Mouse (Mus musculus): ENCODE data around the gene G6pdx. TPM values are rescaled to one million over a fixed set of nuclear protein-coding genes. Genes with fewer than 3 reads are reported as not detected.
A peak's percentile ranks its signal among the peaks of the same experiment; 100 is the strongest.

G6pdx gene
- polyA plus RNA-seq, 1 experiment from 2014 or later, result 43.4 TPM

GRCm38 (mm10) chrX:74400136-74400535 lies 28.9 kb downstream of the G6pdx start:
- Histone ChIP-seq H3K4me3 (replicated peaks) (no peak overlapping the region), H3K4me1 (no peaks in the 10 kb centered on the region), H3K4me2 (no peak overlapping the region), H3K27me3 (replicated peaks) (no peaks in the 10 kb centered on the region), H3K36me3 (no peaks in the 10 kb centered on the region), H3K9ac (replicated peaks) (no peak overlapping the region), H3K27ac (replicated peaks) (no peak overlapping the region), H3K9me3 (replicated peaks) (no peaks in the 10 kb centered on the region)
- ATAC-seq (ENCODE audit: low FRiP score), result no peak
- 87% methylated on average over 3 of the region's 3 CpGs for WGBS

- H3K27me3 ChIP-seq (replicated peaks), result no peaks in the 10 kb centered on the region
- ATAC-seq (ENCODE audit: low FRiP score), result peak; percentile 100
Measured at GRCm38 (mm10) chrX:74392535-74393443, 36.2 kb downstream of the G6pdx start, which contains the start of the genes Fam3a and Ikbkg. Fam3a (minus strand) TSS chrX:74393272. Ikbkg (plus strand) TSS chrX:74393290.

GRCm38 (mm10) chrX:74388153-74388552 lies 40.8 kb downstream of the G6pdx start:
- Histone ChIP-seq H3K9ac (replicated peaks) (no peak overlapping the region), H3K4me1 (peaks cover 2% of the 10 kb centered on the region; the same call in 1 of the 2 replicates), H3K27ac (replicated peaks) (no peak overlapping the region), H3K4me3 (replicated peaks) (no peak overlapping the region), H3K9me3 (replicated peaks) (no peaks in the 10 kb centered on the region), H3K36me3 (peaks cover 6% of the 10 kb centered on the region; the same call in 1 of the 2 replicates), H3K27me3 (replicated peaks) (no peaks in the 10 kb centered on the region), H3K4me2 (no peak overlapping the region)
- ATAC-seq (ENCODE audit: low FRiP score), result no peak

More at GRCm38 (mm10) chrX:74392535-74393443, 36.2 kb downstream of the G6pdx start, which contains the start of the genes Fam3a and Ikbkg:
- 20% methylated on average over 29 of the region's 30 CpGs for WGBS
- H3K9ac ChIP-seq (replicated peaks), result peak within 1 kb of the TSS; percentile 67
- H3K27ac ChIP-seq (replicated peaks), result peak within 1 kb of the TSS; percentile 84
- H3K4me1 ChIP-seq, result peaks cover 8% of the 10 kb centered on the region; the same call in 1 of the 2 replicates
- no peaks in the 10 kb centered on the region for H3K36me3 ChIP-seq
- H3K4me3 ChIP-seq (replicated peaks), result peak within 1 kb of the TSS; percentile 55
- peak within 1 kb of the TSS; percentile 60 for H3K4me2 ChIP-seq
- H3K9me3 ChIP-seq (replicated peaks), result no peaks in the 10 kb centered on the region

- WGBS, result 87% methylated on average over 2 of the region's 2 CpGs
- H3K4me1 ChIP-seq, result no peaks in the 10 kb centered on the region
- no peak overlapping the region for H3K27ac ChIP-seq (replicated peaks)
- H3K9ac ChIP-seq (replicated peaks), result no peak overlapping the region
- peaks cover 6% of the 10 kb centered on the region; the same call in 1 of the 2 replicates for H3K36me3 ChIP-seq
- no peak for ATAC-seq (ENCODE audit: low FRiP score)
- no peaks in the 10 kb centered on the region for H3K27me3 ChIP-seq (replicated peaks)
- H3K4me3 ChIP-seq (replicated peaks), result no peak overlapping the region
- no peaks in the 10 kb centered on the region for H3K9me3 ChIP-seq (replicated peaks)
- no peak overlapping the region for H3K4me2 ChIP-seq
Measured at GRCm38 (mm10) chrX:74384451-74384850, 44.5 kb downstream of the G6pdx start.

- ATAC-seq (ENCODE audit: low FRiP score), result peak; percentile 91
- H3K9ac ChIP-seq (replicated peaks), result peak within 1 kb of the TSS; percentile 45
- H3K4me2 ChIP-seq, result peak within 1 kb of the TSS; percentile 62
- no peaks in the 10 kb centered on the region for H3K36me3 ChIP-seq
- peaks cover 9% of the 10 kb centered on the region for H3K4me1 ChIP-seq
- H3K9me3 ChIP-seq (replicated peaks), result no peaks in the 10 kb centered on the region
- 31% methylated on average over 32 of the region's 32 CpGs for WGBS
- H3K27ac ChIP-seq (replicated peaks), result 0 out of 2 replicates have a peak within 1 kb of the TSS, but pooled peaks have one; percentile 23
- H3K27me3 ChIP-seq (replicated peaks), result no peaks in the 10 kb centered on the region
- peak within 1 kb of the TSS; percentile 48 for H3K4me3 ChIP-seq (replicated peaks)
Measured at GRCm38 (mm10) chrX:74372888-74373549, 56.0 kb downstream of the G6pdx start, which contains the start of the genes Ubl4a and Slc10a3. Ubl4a (minus strand) TSS chrX:74373218. Slc10a3 (minus strand) TSS chrX:74373349.

GRCm38 (mm10) chrX:74368209-74368909 lies 60.6 kb downstream of the G6pdx start:
- H3K9me3 ChIP-seq (replicated peaks), result no peaks in the 10 kb centered on the region
- H3K9ac ChIP-seq (replicated peaks), result peak overlapping the region; percentile 80
- H3K4me1 ChIP-seq, result peaks cover 19% of the 10 kb centered on the region
- peak overlapping the region; percentile 63 for H3K4me2 ChIP-seq
- ATAC-seq (ENCODE audit: low FRiP score), result peak; percentile 86
- no peaks in the 10 kb centered on the region for H3K36me3 ChIP-seq
- H3K27me3 ChIP-seq (replicated peaks), result no peaks in the 10 kb centered on the region
- 20% methylated on average over 38 of the region's 49 CpGs for WGBS
- peak overlapping the region; percentile 79 for H3K27ac ChIP-seq (replicated peaks)
- peak overlapping the region; percentile 56 for H3K4me3 ChIP-seq (replicated peaks)

GRCm38 (mm10) chrX:74367512-74367911 lies 61.5 kb downstream of the G6pdx start:
- Histone ChIP-seq H3K36me3 (no peaks in the 10 kb centered on the region), H3K4me3 (replicated peaks) (peak overlapping the region; percentile 56), H3K9me3 (replicated peaks) (no peaks in the 10 kb centered on the region), H3K4me2 (peak overlapping the region; percentile 63), H3K27ac (replicated peaks) (peak overlapping the region; percentile 79; the same call in 1 of the 2 replicates), H3K4me1 (peaks cover 18% of the 10 kb centered on the region), H3K27me3 (replicated peaks) (no peaks in the 10 kb centered on the region), H3K9ac (replicated peaks) (peak overlapping the region; percentile 80)
- no peak for ATAC-seq (ENCODE audit: low FRiP score)
- 71% methylated on average over 10 of the region's 10 CpGs for WGBS

Other genes starting within 250 kb of the G6pdx start
- 67.3 and 100 TPM in 2 replicates for gene Flna, start 179.4 kb downstream of the G6pdx start, polyA plus RNA-seq (2015; fragmentation: Nextera tagmentation; extraction: Ambion mirVana)
- 13.2 and 17.9 TPM in 2 replicates for gene Emd, start 174.5 kb downstream of the G6pdx start, polyA plus RNA-seq (2015; fragmentation: Nextera tagmentation; extraction: Ambion mirVana)
- gene Rpl10, start 158.4 kb downstream of the G6pdx start, polyA plus RNA-seq (2015; fragmentation: Nextera tagmentation; extraction: Ambion mirVana), result 436 and 510 TPM in 2 replicates
- gene Taz, start 147.3 kb downstream of the G6pdx start, polyA plus RNA-seq (2015; fragmentation: Nextera tagmentation; extraction: Ambion mirVana), result 84.0 and 87.7 TPM in 2 replicates
- gene Dnase1l1, start 146.9 kb downstream of the G6pdx start, polyA plus RNA-seq (2015; fragmentation: Nextera tagmentation; extraction: Ambion mirVana), result 5.1 and 7.8 TPM in 2 replicates
- 283 and 302 TPM in 2 replicates for gene Atp6ap1, start 132.1 kb downstream of the G6pdx start, polyA plus RNA-seq (2015; fragmentation: Nextera tagmentation; extraction: Ambion mirVana)
- 798 and 909 TPM in 2 replicates for gene Gdi1, start 124.2 kb downstream of the G6pdx start, polyA plus RNA-seq (2015; fragmentation: Nextera tagmentation; extraction: Ambion mirVana)
- gene Fam50a, start 116.2 kb downstream of the G6pdx start, polyA plus RNA-seq (2015; fragmentation: Nextera tagmentation; extraction: Ambion mirVana), result 60.0 and 62.1 TPM in 2 replicates
- 33.8 and 41.9 TPM in 2 replicates for gene Plxna3, start 100.1 kb downstream of the G6pdx start, polyA plus RNA-seq (2015; fragmentation: Nextera tagmentation; extraction: Ambion mirVana)
- 77.5 and 86.0 TPM in 2 replicates for gene Lage3, start 75.6 kb downstream of the G6pdx start, polyA plus RNA-seq (2015; fragmentation: Nextera tagmentation; extraction: Ambion mirVana)
- gene Ubl4a, start 56.0 kb downstream of the G6pdx start, polyA plus RNA-seq (2015; fragmentation: Nextera tagmentation; extraction: Ambion mirVana), result 65.9 and 68.3 TPM in 2 replicates
- 8.9 and 9.5 TPM in 2 replicates for gene Slc10a3, start 55.8 kb downstream of the G6pdx start, polyA plus RNA-seq (2015; fragmentation: Nextera tagmentation; extraction: Ambion mirVana)
- gene Fam3a, start 35.9 kb downstream of the G6pdx start, polyA plus RNA-seq (2015; fragmentation: Nextera tagmentation; extraction: Ambion mirVana), result 36.6 TPM in 2 replicates
- gene Ikbkg, start 35.9 kb downstream of the G6pdx start, polyA plus RNA-seq (2015; fragmentation: Nextera tagmentation; extraction: Ambion mirVana), result 14.1 and 15.8 TPM in 2 replicates
- not detected in 2 replicates for gene Gm6880, start 52.2 kb upstream of the G6pdx start, polyA plus RNA-seq (2015; fragmentation: Nextera tagmentation; extraction: Ambion mirVana)
- not detected in 2 replicates for gene Olfr1326-ps1, start 145.7 kb upstream of the G6pdx start, polyA plus RNA-seq (2015; fragmentation: Nextera tagmentation; extraction: Ambion mirVana)
- gene Olfr1325, start 163.5 kb upstream of the G6pdx start, polyA plus RNA-seq (2015; fragmentation: Nextera tagmentation; extraction: Ambion mirVana), result not detected in 2 replicates
- 0.22 TPM in 1 of 2 replicates, not detected in the other for gene Gm5640, start 216.4 kb upstream of the G6pdx start, polyA plus RNA-seq (2015; fragmentation: Nextera tagmentation; extraction: Ambion mirVana)

All from neural tube, embryonic 15.5 days (tissue).